Mouse (Mus musculus) midbrain, postnatal 0 days (tissue): ENCODE measurements around the gene Traf3ip2. TPM values are rescaled to one million over a fixed set of nuclear protein-coding genes. Genes with fewer than 3 reads are reported as not detected.

Source experiments
- ATAC-seq: fragments of 200-750 bp; cut with Nextera tagmentation; 2 replicates; pipeline ENCODE4 v1.8.0; 2017; ENCODE audit warnings: moderate number of reproducible peaks, mild to moderate bottlenecking, moderate TSS enrichment, moderate library complexity; ENCODE audit not compliant: low FRiP score
- DNase-seq: peaks from one replicate; pipeline ENCODE4 v3.0.0-alpha.2; 2015; ENCODE audit warnings: low spot score
- H3K27ac ChIP-seq: fragments of 300-500 bp; sonication (generic); 2 replicates; pipeline ENCODE4 v1.5.1; 2014; ENCODE audit warnings: low read depth, mild to moderate bottlenecking, low read length, mixed read lengths
- H3K27me3 ChIP-seq: fragments of 300-500 bp; sonication (generic); 2 replicates; pipeline ENCODE4 v1.6.1; 2014; ENCODE audit warnings: low read length, control low read depth, mixed read lengths; ENCODE audit not compliant: insufficient read depth
- H3K36me3 ChIP-seq: fragments of 300-500 bp; sonication (generic); 2 replicates; pipeline ENCODE4 v1.6.1; 2014; ENCODE audit warnings: low read length, control low read depth, mixed read lengths; ENCODE audit not compliant: insufficient read depth
- H3K4me1 ChIP-seq: fragments of 300-500 bp; sonication (generic); 2 replicates; pipeline ENCODE4 v1.6.1; 2014; ENCODE audit warnings: mild to moderate bottlenecking, control low read depth, antibody characterized with exemption, low read length, mixed read lengths; ENCODE audit not compliant: insufficient read depth
- H3K4me2 ChIP-seq: fragments of 300-500 bp; sonication (generic); 2 replicates; pipeline ENCODE4 v1.6.1; 2014; ENCODE audit warnings: low read depth, mild to moderate bottlenecking, low read length, mixed read lengths; ENCODE audit not compliant: poor library complexity, severe bottlenecking
- H3K4me3 ChIP-seq: fragments of 300-500 bp; sonication (generic); 2 replicates; pipeline ENCODE4 v1.5.1; 2014; ENCODE audit warnings: low read depth, mild to moderate bottlenecking, low read length, moderate library complexity
- H3K9ac ChIP-seq: fragments of 300-500 bp; sonication (generic); replicated peaks from 2 replicates; pipeline ENCODE4 v1.6.1; 2014; ENCODE audit warnings: mild to moderate bottlenecking, low read length, moderate library complexity, mixed read lengths; ENCODE audit not compliant: poor library complexity, severe bottlenecking
- H3K9me3 ChIP-seq: fragments of 300-500 bp; sonication (generic); 2 replicates; pipeline ENCODE4 v1.6.1; 2016; ENCODE audit warnings: low read length, control low read depth
- CTCF ChIP-seq: IDR thresholded peaks from 2 replicates; pipeline ENCODE4 v1.5.1; 2016; ENCODE audit warnings: antibody characterized with exemption, mild to moderate bottlenecking
- WGBS: fragments of 180-500 bp; shearing (Covaris S2); extraction: QIAGEN DNeasy Blood & Tissue Kit; methylation state at CpG from one replicate; pipeline ENCODE4 v1.1.7; 2014; 5-methylcytosine and 5-hydroxymethylcytosine counted together
- polyA plus RNA-seq: library from polyadenylated mRNA; unstranded; fragments of >200 nt; fragmentation: Nextera tagmentation; extraction: Ambion mirVana; gene quantifications from 2 replicates; pipeline ENCODE4 v1.2.1, GENCODE M21; 2015
- total RNA-seq: library from RNA; depleted of rRNA; stranded (reverse); fragments of >200 nt; gene quantifications from 2 replicates; pipeline ENCODE4 v1.2.3, GENCODE M21; 2014

Gene Traf3ip2
- total and polyA plus RNA-seq, 2 experiments from 2014 or later: 1.9 to 6.1 TPM

DNA sequence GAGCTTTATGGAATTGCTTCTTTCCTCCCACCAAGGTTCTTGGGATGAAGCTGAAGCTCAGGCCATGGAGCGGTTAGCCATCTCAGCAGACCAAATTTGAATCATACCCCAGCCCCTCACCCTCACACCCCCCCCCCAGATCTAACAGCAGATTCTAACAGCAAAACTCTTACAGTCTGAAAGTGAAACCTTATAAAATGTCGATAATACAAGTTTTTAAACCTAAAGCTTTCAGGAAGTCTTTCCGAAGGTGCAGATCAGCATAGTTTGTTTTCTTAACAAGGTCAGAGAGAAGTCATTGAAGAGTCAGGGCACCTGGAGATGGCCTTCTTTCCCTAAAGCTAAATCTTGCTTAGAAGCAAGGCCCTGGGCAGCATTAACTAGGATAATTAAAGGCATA is 53.3 kb downstream of the Traf3ip2 start:
- WGBS: 73% methylated on average over 3 of the region's 3 CpGs
- no peak overlapping the region for H3K27ac ChIP-seq
- H3K4me2 ChIP-seq: no peak overlapping the region
- no peak for ATAC-seq
- no peaks in the 10 kb centered on the region for H3K27me3 ChIP-seq
- no peak overlapping the region for H3K9ac ChIP-seq
- no peak overlapping the region for H3K4me3 ChIP-seq
- H3K36me3 ChIP-seq: peaks cover 3% of the 10 kb centered on the region; the same call in 1 of the 2 replicates
- H3K9me3 ChIP-seq: no peaks in the 10 kb centered on the region
- H3K4me1 ChIP-seq: no peaks in the 10 kb centered on the region
- no peak for TF ChIP-seq CTCF
- DNase-seq: no peak

DNA sequence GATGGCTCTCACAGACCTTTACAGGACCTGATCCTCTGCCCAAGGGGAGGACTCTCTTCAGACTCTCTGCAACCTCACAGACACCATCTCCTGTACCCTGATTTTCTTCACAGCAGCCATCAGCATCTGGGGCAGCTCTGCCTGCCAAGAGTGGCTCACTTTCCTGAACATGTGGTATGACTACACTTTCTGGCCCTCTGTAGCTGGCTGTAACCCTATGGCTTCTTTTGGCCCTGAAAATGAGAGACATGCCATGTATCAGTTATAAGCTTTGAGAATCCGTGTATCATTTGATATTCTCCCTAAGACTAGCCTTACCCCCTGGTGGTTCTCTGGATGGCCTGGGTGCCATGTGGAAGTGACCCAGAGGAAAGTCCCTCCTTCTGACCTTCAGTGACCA is 58.7 kb downstream of the Traf3ip2 start:
- Histone ChIP-seq H3K4me2 (no peak overlapping the region), H3K36me3 (peaks cover 3% of the 10 kb centered on the region; the same call in 1 of the 2 replicates), H3K4me1 (no peaks in the 10 kb centered on the region; the same call in 1 of the 2 replicates), H3K9ac (no peak overlapping the region), H3K27me3 (no peaks in the 10 kb centered on the region), H3K27ac (no peak overlapping the region), H3K9me3 (no peaks in the 10 kb centered on the region), H3K4me3 (no peak overlapping the region)
- ATAC-seq (no peak), DNase-seq (no peak)
- TF ChIP-seq CTCF: no peak
- 100% methylated on average over 1 of the region's 1 CpGs for whole genome bisulfite sequencing

DNA sequence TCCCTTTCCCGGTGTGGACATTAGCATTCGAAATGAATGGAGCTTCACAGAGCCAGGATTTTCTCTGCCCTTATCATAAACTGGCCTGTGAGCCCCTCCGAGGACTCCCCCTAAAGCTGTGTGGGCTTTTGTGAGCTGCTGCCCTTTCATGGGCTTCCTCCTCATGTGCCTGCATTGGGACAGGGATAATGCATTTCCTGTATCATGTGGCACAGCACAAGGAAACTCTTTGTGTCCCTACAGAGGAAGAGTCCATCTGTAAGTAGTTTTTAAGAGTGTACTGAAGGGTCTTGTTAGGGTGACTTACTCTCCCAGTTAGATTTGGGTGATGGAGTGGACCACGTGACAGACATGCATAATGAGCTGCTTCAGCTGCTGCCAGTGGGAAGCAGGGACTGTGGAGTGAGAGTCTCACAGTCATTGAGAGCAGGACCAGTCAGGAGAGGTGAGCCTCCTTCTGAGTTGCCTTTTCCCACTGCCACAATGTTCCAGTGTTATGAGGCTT is 59.9 kb downstream of the Traf3ip2 start:
- Histone ChIP-seq H3K9me3 (no peaks in the 10 kb centered on the region), H3K27ac (peak overlapping the region; percentile 47), H3K9ac (no peak overlapping the region), H3K36me3 (peaks cover 3% of the 10 kb centered on the region; the same call in 1 of the 2 replicates), H3K4me3 (no peak overlapping the region), H3K4me1 (no peaks in the 10 kb centered on the region; the same call in 1 of the 2 replicates), H3K4me2 (no peak overlapping the region), H3K27me3 (no peaks in the 10 kb centered on the region)
- no peak for TF ChIP-seq CTCF
- DNase-seq (peak; percentile 81), ATAC-seq (peak; percentile 85)
- WGBS: 5% methylated on average over 4 of the region's 4 CpGs

DNA sequence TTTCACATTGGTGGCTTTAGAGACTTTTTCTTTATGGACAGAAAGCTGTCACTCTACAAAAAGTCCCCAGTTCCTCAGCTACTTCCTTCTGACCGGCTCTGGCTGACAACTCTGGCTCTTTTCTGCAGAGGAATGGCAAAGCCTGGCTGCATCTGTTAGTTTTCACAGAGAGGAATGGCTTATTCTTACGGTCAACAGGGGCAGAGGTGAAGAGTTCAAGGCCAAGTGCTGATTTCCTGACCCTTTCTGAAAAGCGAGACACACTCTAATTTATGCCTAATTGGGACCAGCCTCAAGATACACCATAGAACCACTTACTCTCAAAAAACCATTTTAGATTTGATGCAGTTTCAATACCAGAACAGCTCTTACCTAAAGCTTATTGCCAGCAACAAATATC is 61.4 kb downstream of the Traf3ip2 start:
- 0 out of 2 replicates have a peak overlapping the region, but pooled peaks have one; percentile 13 for H3K27ac ChIP-seq
- no peaks in the 10 kb centered on the region; the same call in 1 of the 2 replicates for H3K4me1 ChIP-seq
- H3K27me3 ChIP-seq: no peaks in the 10 kb centered on the region
- no peak overlapping the region for H3K4me2 ChIP-seq
- ATAC-seq (no peak), DNase-seq (no peak)
- TF ChIP-seq CTCF: no peak
- H3K9ac ChIP-seq: no peak overlapping the region
- H3K4me3 ChIP-seq: no peak overlapping the region
- H3K36me3 ChIP-seq: peaks cover 3% of the 10 kb centered on the region; the same call in 1 of the 2 replicates
- WGBS: 56% methylated on average over 3 of the region's 3 CpGs
- H3K9me3 ChIP-seq: no peaks in the 10 kb centered on the region

DNA sequence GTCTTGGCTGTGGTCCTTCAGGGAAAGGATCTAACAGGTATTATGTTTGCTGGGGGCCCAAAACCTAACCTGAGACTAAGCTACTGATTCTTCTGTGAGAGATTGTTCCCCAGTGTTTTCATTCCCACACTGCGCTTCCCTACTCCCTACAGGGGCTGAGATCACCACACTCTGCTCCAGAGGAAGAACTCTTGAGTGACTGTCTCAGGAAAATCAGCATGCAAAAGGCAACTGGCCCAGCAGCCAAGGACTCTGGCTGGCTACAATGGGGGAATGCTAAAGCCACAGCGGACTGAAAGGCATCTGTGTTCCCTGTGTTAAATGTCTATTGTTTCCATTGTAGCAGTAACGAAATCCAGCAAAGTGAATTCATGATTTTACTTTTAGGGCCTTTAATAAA is 62.0 kb downstream of the Traf3ip2 start:
- H3K36me3 ChIP-seq: peaks cover 3% of the 10 kb centered on the region; the same call in 1 of the 2 replicates
- no peak overlapping the region for H3K9ac ChIP-seq
- H3K27ac ChIP-seq: 0 out of 2 replicates have a peak overlapping the region, but pooled peaks have one; percentile 13
- H3K9me3 ChIP-seq: no peaks in the 10 kb centered on the region
- ATAC-seq (peak; percentile 49; the same call in 1 of the 2 replicates), DNase-seq (peak; percentile 54)
- no peaks in the 10 kb centered on the region; the same call in 1 of the 2 replicates for H3K4me1 ChIP-seq
- H3K4me3 ChIP-seq: no peak overlapping the region
- no peak for TF ChIP-seq CTCF
- no peaks in the 10 kb centered on the region for H3K27me3 ChIP-seq
- WGBS: 31% methylated on average over 3 of the region's 3 CpGs
- no peak overlapping the region for H3K4me2 ChIP-seq

DNA sequence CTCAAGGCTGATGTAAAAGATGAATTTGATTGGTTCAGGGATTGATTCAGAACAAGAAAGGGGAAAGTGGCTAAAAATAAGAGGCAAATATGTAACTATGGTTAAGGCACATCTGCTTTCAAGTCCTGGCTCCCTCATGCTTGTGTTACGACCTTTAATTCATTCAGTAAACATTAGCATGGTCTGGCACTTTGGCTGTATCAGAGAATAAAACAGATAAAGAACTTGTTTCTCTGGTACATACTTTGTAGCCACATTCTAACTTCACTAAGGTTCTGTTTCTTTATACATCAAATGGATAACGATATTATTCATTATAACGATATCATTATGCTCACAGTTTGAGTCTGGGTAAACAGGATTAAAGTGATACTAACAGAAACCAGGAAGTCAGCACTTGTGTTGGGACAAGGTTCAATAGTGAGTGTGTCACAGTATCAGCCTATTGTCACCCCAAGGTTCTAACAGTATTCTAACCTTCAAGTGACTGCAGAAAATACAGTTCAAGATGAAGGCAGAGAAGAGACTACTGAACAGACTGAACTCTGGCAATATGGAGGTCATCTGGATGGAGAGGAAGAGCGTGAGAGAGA is 65.6 kb downstream of the Traf3ip2 start:
- H3K4me1 ChIP-seq: no peaks in the 10 kb centered on the region; the same call in 1 of the 2 replicates
- no peak overlapping the region for H3K4me3 ChIP-seq
- DNase-seq (no peak), ATAC-seq (no peak)
- TF ChIP-seq CTCF: no peak
- no peak overlapping the region for H3K4me2 ChIP-seq
- H3K27ac ChIP-seq: no peak overlapping the region
- no peaks in the 10 kb centered on the region for H3K36me3 ChIP-seq
- no peak overlapping the region for H3K9ac ChIP-seq
- H3K27me3 ChIP-seq: no peaks in the 10 kb centered on the region
- WGBS: 91% methylated on average over 4 of the region's 4 CpGs
- no peaks in the 10 kb centered on the region for H3K9me3 ChIP-seq
